Mouse (Mus musculus) lung, embryonic 14.5 days (tissue): ENCODE results near the gene Dgkh. TPM values are rescaled to one million over a fixed set of nuclear protein-coding genes. Genes with fewer than 3 reads are reported as not detected.

Experiments used
- ATAC-seq: fragments of 200-750 bp; cut with Nextera tagmentation; 2 replicates; pipeline ENCODE4 v1.8.0; 2017; ENCODE audit warnings: mild to moderate bottlenecking, moderate TSS enrichment, moderate library complexity; ENCODE audit not compliant: insufficient read depth
- DNase-seq: peaks from one replicate; pipeline ENCODE4 v3.0.0-alpha.2; 2015
- H3K27ac ChIP-seq: fragments of 300-500 bp; sonication (generic); 2 replicates; pipeline ENCODE4 v1.5.1; 2014; ENCODE audit warnings: low read depth, mild to moderate bottlenecking, moderate library complexity
- H3K27me3 ChIP-seq: fragments of 300-500 bp; sonication (generic); 2 replicates; pipeline ENCODE4 v1.6.1; 2014; ENCODE audit warnings: low read length, control low read depth; ENCODE audit not compliant: insufficient read depth
- H3K36me3 ChIP-seq: fragments of 300-500 bp; sonication (generic); 2 replicates; pipeline ENCODE4 v1.6.1; 2014; ENCODE audit warnings: control low read depth; ENCODE audit not compliant: insufficient read depth
- H3K4me1 ChIP-seq: fragments of 300-500 bp; sonication (generic); 2 replicates; pipeline ENCODE4 v1.6.1; 2014; ENCODE audit warnings: antibody characterized with exemption, control low read depth; ENCODE audit not compliant: insufficient read depth
- H3K4me2 ChIP-seq: fragments of 300-500 bp; sonication (generic); 2 replicates; pipeline ENCODE4 v1.6.1; 2014; ENCODE audit warnings: mild to moderate bottlenecking
- H3K4me3 ChIP-seq: fragments of 300-500 bp; sonication (generic); 2 replicates; pipeline ENCODE4 v1.5.1; 2014; ENCODE audit warnings: low read depth, low read length
- H3K9ac ChIP-seq: fragments of 300-500 bp; sonication (generic); 2 replicates; pipeline ENCODE4 v1.6.1; 2014
- H3K9me3 ChIP-seq: fragments of 300-500 bp; sonication (generic); 2 replicates; pipeline ENCODE4 v1.6.1; 2016; ENCODE audit warnings: low read depth, low read length, control low read depth
- CTCF ChIP-seq: IDR thresholded peaks from 2 replicates; pipeline ENCODE4 v1.5.1; 2016; ENCODE audit warnings: antibody characterized with exemption, low read depth
- WGBS: fragments of 180-500 bp; shearing (Covaris S2); extraction: QIAGEN DNeasy Blood & Tissue Kit; methylation state at CpG from one replicate; pipeline ENCODE4 v1.1.7; 2014; 5-methylcytosine and 5-hydroxymethylcytosine counted together
- polyA plus RNA-seq: library from polyadenylated mRNA; unstranded; fragments of >200 nt; fragmentation: Nextera tagmentation; extraction: Ambion mirVana; gene quantifications from 2 replicates; pipeline ENCODE4 v1.2.1, GENCODE M21; 2014

The Dgkh gene
- 3.0 and 3.4 TPM in 2 replicates for polyA plus RNA-seq

DNA sequence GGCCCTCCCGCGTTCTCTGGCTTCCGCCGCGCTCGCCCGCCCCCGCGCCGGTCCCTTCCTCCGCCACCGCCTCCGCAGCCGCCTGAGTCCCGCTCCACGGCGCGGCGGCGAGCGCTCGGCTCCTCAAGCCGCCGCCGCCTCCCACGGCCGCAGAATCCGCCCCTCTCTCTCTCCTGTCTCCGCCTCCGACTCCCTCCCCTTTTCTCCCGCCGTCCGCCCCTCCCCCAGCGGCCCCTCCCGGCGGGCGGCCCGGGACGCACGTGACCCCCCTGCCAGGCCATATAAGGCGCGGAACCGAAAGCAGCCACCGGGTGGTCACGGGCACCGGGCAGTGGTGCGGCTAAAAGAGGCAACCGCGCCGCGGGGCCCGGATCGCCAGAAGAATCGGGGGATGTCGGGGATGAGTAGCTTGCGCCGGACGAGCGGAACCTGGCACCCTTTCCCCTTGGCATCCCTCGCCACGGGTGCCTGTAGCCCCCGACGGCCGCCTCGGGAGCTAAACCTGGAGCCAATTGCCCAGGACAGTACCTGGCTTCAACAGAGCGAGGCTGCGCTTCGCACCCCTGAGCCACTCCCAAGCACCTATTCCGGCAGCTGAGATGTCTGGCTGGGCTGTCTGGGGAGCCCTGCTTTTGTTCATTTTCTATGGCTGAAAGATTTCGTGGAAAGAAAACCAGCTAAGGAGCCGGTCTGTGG, at the start of gene Dgkh:
Dgkh (minus strand) TSS at position 160 of the 696 bp plus-strand sequence.
- H3K4me2 ChIP-seq, result peak within 1 kb of the TSS; percentile 96
- H3K4me3 ChIP-seq, result peak within 1 kb of the TSS; percentile 73
- H3K27me3 ChIP-seq, result 0 out of 2 replicates have a peak, but pooled peaks cover 4% of the 10 kb centered on the region
- no peaks in the 10 kb centered on the region; the same call in 1 of the 2 replicates for H3K4me1 ChIP-seq
- H3K9ac ChIP-seq, result peak within 1 kb of the TSS; percentile 72
- no peaks in the 10 kb centered on the region for H3K9me3 ChIP-seq
- peak; percentile 92 for DNase-seq
- ATAC-seq, result peak; percentile 92
- peak within 1 kb of the TSS; percentile 80; the same call in 1 of the 2 replicates for H3K27ac ChIP-seq
- WGBS, result under 1% methylated on average over 64 of the region's 71 CpGs
- 0 out of 2 replicates have a peak, but pooled peaks have one; percentile 4 for TF ChIP-seq CTCF
- H3K36me3 ChIP-seq, result no peaks in the 10 kb centered on the region

DNA sequence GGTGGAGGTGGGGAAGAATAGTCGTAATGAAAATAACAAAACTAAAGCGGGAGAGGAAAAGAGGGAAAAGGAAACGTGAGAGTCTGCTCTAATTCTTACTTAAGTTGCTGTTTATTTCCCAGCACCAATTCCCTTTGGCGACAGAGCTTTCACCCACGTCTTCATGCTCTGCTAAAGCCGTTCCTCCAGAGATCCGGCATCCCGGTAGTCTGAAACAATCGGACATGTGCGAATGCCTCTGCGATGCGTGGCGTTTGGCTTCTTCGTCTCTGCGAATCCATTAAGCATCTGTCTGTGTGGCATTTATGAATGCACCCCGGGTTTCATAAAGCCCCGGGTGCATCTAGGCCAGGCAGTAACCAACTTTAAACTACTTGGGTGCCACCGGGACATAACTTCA, 44.6 kb upstream of the Dgkh start:
- no peaks in the 10 kb centered on the region for H3K27me3 ChIP-seq
- H3K9me3 ChIP-seq, result no peaks in the 10 kb centered on the region
- H3K36me3 ChIP-seq, result no peaks in the 10 kb centered on the region
- no peak overlapping the region for H3K4me3 ChIP-seq
- no peak overlapping the region for H3K9ac ChIP-seq
- TF ChIP-seq CTCF, result no peak
- H3K4me2 ChIP-seq, result no peak overlapping the region
- no peak for ATAC-seq
- no peaks in the 10 kb centered on the region for H3K4me1 ChIP-seq
- H3K27ac ChIP-seq, result no peak overlapping the region
- no peak for DNase-seq
- 64% methylated on average over 18 of the region's 18 CpGs for WGBS

DNA sequence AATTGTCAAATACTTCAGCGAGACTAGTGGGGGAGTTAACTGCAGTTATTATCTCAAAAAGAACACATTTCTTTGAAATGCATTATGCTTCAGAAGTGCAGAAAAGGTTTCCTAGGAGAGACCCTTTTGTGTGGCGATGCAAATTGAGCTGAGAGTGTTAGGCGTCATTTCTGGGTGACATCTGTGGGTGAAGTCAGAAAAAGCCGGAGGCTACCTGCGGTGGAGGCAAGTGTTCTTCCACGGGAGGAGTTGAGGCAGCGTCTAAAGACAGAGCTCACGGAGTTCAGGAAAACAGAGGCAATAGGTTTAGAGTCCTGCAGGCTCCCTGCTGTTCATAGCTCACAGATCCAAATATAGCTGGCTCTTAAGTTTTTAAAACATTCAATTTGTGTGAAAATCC, 44.1 kb upstream of the Dgkh start:
- ATAC-seq, result no peak
- Histone ChIP-seq H3K27me3 (no peaks in the 10 kb centered on the region), H3K27ac (no peak overlapping the region), H3K9ac (no peak overlapping the region), H3K9me3 (no peaks in the 10 kb centered on the region), H3K4me3 (no peak overlapping the region), H3K4me1 (no peaks in the 10 kb centered on the region), H3K4me2 (0 out of 2 replicates have a peak overlapping the region, but pooled peaks have one; percentile 3), H3K36me3 (no peaks in the 10 kb centered on the region)
- DNase-seq, result no peak
- WGBS, result 27% methylated on average over 8 of the region's 8 CpGs
- TF ChIP-seq CTCF, result no peak

DNA sequence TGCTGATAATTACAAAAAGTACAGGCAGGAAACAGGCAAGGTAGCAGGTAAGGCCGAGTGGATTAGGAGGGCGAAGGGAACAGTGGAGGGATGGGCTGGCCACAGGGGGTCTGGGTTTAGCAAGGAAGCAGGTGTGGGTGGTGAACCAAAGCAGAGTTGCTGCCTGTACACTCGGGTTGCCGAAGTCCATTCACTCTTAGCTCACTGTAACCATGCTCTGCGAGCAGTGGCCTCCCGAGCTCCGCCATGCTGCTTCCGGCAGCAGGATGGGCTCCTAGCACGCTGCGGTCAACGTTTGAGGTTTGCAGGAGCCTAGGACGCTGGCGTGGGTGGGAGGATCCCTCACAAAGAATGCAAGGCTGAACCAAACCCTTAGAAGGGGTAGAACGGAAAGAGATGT, 43.1 kb upstream of the Dgkh start:
- Histone ChIP-seq H3K27me3 (no peaks in the 10 kb centered on the region), H3K27ac (no peak overlapping the region), H3K4me2 (no peak overlapping the region), H3K36me3 (no peaks in the 10 kb centered on the region), H3K4me3 (no peak overlapping the region), H3K9me3 (no peaks in the 10 kb centered on the region), H3K4me1 (no peaks in the 10 kb centered on the region), H3K9ac (no peak overlapping the region)
- WGBS, result 60% methylated on average over 14 of the region's 14 CpGs
- no peak for ATAC-seq
- no peak for DNase-seq
- no peak for TF ChIP-seq CTCF

DNA sequence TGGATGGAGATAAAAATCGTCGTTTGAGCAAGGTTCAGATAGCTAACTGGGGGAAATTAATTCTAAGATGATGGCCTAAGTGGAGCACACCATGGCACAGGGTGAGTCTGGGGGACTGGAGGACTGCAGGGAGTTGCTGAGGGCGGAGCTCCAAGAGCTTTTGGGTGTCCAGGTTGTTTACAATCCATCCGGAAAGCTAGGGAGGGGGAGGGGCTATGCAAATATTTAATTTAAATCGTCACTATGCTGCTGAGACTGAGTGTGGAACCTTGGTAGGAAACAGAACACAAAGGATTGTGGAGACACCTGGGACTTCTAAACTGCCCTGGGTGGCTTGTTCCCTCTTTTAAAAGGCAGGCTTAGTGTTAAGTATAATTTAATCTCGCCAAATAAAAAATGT, 42.6 kb upstream of the Dgkh start:
- WGBS, result 36% methylated on average over 6 of the region's 6 CpGs
- H3K4me3 ChIP-seq, result no peak overlapping the region
- no peak for ATAC-seq

DNA sequence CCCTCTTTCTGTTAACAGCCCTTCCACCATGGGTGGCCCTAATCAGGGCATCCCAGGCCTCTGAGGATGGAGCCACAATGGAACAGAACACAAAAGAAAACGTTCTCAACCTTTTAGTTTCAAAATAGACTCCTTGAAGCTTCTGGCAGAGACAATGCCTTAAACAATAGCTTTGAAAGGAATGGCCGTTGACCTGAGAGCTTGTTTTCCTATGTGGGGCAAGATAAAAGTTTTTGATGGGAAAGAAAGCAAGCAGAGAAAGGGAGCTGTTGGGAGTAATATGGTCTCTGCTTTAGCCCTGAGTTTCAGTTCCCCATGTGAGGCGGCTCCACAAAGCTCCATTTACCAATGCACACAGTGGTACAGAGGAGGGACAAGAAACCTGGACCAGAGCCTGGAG, 37.9 kb upstream of the Dgkh start:
- H3K9ac ChIP-seq, result no peak overlapping the region
- no peak overlapping the region for H3K27ac ChIP-seq
- DNase-seq (no peak), ATAC-seq (no peak)
- no peak overlapping the region for H3K4me3 ChIP-seq
- 55% methylated on average over 3 of the region's 3 CpGs for WGBS
- no peak for TF ChIP-seq CTCF
- H3K9me3 ChIP-seq, result no peaks in the 10 kb centered on the region
- H3K4me2 ChIP-seq, result no peak overlapping the region
- H3K36me3 ChIP-seq, result no peaks in the 10 kb centered on the region
- no peaks in the 10 kb centered on the region for H3K27me3 ChIP-seq
- no peaks in the 10 kb centered on the region for H3K4me1 ChIP-seq

More for the DNA sequence above, 42.6 kb upstream of the Dgkh start:
- Histone ChIP-seq H3K4me1 (no peaks in the 10 kb centered on the region), H3K36me3 (no peaks in the 10 kb centered on the region), H3K9me3 (no peaks in the 10 kb centered on the region), H3K27me3 (no peaks in the 10 kb centered on the region), H3K4me2 (no peak overlapping the region), H3K9ac (no peak overlapping the region), H3K27ac (no peak overlapping the region)
- TF ChIP-seq CTCF, result no peak
- no peak for DNase-seq

DNA sequence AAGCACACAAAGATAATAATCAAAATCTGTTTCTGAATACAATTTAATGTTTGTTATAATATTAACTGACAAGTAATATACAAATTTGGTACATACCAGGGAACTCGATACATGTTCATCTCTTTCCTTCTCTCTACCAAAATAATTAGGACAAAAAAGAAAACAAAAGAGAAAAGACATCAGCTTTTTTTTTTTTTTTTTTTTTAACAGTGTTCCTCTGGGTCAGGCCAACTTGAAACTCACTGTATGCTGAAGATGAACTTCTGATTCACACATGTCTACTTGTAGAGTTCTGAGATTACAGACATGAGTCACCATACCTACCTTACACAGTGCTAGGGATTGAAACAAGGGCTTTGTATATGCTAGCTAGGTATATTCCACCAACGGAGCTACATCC, 28.5 kb upstream of the Dgkh start:
- WGBS, result 79% methylated on average over 2 of the region's 2 CpGs
- Histone ChIP-seq H3K36me3 (no peaks in the 10 kb centered on the region), H3K4me1 (no peaks in the 10 kb centered on the region), H3K9ac (no peak overlapping the region), H3K4me3 (no peak overlapping the region), H3K4me2 (no peak overlapping the region), H3K27ac (no peak overlapping the region), H3K27me3 (no peaks in the 10 kb centered on the region), H3K9me3 (no peaks in the 10 kb centered on the region)
- no peak for TF ChIP-seq CTCF
- DNase-seq, result no peak
- no peak for ATAC-seq
